Mouse (Mus musculus) erythroid progenitor cell, adult 5-6 weeks (primary cell): ENCODE data around the gene Ndufb4. TPM values are rescaled to one million over a fixed set of nuclear protein-coding genes. Genes with fewer than 3 reads are reported as not detected.

Experiments
- ATAC-seq: replicated peaks from 2 replicates; pipeline ENCODE4 v1.8.0; 2016; ENCODE audit warnings: moderate number of reproducible peaks, mild to moderate bottlenecking, moderate TSS enrichment, inconsistent platforms; ENCODE audit not compliant: poor library complexity, low FRiP score, severe bottlenecking
- total RNA-seq, 2 experiments: library from RNA; stranded (forward) in 1 of 2; stranded (reverse) in 1 of 2; fragments of 150-400 nt in 1 of 2; fragments of 186-747, 209-891 nt in 1 of 2; gene quantifications; 2 replicates each; pipeline versions ENCODE4 v1.2.3 to v1.2.4; 2015 to 2017; ENCODE audit warnings: low replicate concordance in 2 of 2

The Ndufb4 gene
- total RNA-seq, 2 experiments from 2014 or later: 26.3 to 28.9 TPM

DNA sequence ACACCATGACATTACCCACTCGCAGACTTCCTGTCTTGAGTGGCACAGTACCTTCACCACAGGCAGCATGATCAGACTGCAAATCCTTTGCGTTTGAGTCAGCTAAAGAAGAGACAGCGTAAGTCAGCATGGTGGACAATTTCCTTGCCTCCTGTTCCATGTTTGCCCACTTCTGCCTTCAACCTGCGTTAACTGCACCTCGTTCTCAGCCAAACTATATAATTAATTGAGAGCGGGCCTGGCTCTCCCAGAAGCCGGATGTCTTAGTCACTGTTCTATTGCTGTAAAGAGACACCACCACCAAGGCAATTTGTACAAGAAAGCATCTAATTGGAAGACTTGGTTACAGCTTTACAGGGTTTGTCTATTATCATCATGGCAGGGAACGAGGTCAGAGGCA lies 26.6 kb upstream of the Ndufb4 start:
- no peak for ATAC-seq

DNA sequence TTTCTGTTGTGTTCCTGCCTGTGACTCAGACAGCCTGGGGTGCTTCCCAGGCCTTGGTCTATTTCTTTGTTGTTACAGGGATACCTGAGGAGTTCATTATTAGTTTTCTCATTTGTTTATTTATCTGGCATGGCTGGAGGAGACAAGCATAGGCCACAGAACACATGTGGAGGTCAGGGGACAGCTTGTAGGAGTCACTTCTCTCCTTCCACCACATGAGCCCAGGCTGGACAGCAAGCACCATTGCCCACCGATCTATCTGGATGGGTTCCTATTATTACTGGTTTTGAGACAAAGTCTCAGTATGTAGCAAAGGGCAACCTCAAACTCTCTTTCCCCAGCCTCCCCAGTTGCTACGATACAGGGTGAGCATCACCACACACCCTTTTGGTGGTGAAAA lies 26.0 kb upstream of the Ndufb4 start:
- ATAC-seq: no peak

DNA sequence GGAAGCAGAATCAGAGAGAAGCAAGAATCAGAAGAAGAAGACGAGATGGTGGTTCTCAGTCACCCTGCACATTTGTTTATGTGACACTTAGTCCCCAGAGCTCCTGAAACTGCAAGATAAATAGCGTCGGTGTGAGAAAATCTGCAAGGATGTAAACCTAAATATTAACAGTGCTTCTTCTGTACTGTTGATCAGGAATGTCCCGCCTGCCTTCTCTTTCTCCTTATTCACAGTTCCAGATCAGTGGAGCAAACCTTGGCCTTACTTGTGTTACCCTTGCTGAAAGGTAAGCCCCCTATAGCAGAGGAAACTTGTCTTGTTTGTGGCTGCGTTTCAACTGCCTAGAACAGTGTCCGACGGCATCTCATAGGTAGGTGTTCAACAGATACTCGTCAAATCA lies 23.3 kb upstream of the Ndufb4 start:
- no peak for ATAC-seq

DNA sequence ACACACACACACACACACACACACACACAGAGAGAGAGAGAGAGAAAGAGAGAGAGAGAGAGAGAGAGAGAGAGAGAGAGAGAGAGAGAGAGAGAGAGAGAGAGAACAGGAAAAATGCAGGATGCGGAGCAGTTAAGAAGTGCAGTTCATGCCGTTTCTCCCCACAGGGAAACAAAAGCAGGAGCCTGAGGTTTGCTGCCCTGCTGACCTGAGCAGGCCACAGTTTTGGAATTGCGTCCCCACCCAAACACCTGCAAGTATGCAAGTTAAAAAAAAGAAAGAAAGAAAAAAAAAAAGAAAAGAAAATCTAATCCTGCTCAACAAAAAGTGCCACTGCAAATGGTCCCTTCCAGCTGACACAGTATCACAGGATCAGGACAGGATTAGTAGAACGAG lies 22.4 kb upstream of the Ndufb4 start:
- ATAC-seq: no peak

DNA sequence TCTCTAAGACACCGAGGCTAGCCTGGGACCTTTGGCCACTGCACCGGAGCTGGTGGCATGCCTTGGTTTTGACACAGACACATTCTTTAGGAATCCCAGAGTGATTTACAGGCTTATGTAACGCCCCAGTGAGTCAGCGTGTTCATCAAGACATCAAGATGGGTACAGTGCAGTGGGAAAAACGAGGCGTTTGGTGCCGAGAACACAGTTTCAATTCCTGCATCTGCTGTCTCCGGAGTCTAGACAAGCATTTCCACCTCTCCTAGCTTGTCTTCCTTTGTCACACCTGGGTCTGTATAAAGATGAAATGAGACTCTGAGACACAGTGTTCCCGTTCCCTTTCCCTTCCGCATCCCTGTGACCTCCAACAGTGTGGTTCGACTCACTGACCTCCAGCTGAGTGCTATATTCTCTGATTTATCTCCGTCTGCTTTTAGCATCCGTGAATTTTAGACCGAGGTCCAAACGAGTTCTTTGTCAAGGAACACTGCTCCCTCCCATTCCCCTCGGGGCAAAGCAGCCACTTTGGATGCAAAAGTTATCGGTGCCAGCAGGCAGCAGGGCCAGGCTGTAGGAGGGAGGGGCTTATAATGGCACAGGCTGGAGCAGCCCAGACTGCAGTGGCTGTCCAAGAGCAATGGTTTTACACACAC lies 21.9 kb upstream of the Ndufb4 start:
- ATAC-seq: no peak

DNA sequence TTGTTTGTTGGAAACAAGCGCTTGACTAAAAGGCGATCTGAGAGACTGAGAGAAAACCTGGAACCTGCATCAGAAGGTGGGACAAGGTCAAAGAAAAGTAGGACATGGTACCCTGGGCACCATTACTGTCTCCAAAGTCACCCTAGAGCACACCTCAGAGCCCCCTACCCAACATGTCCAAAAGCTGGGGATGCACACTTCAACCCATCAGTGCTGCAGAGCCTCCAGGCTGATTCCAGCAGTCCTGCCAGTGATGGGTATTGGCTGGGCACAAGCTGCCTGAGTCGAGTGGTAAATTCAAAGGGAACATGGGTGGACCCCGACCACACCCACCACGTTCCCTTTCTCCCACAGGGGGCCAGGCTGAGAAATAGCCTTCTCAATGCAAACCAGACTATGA lies 21.1 kb upstream of the Ndufb4 start:
- no peak for ATAC-seq

DNA sequence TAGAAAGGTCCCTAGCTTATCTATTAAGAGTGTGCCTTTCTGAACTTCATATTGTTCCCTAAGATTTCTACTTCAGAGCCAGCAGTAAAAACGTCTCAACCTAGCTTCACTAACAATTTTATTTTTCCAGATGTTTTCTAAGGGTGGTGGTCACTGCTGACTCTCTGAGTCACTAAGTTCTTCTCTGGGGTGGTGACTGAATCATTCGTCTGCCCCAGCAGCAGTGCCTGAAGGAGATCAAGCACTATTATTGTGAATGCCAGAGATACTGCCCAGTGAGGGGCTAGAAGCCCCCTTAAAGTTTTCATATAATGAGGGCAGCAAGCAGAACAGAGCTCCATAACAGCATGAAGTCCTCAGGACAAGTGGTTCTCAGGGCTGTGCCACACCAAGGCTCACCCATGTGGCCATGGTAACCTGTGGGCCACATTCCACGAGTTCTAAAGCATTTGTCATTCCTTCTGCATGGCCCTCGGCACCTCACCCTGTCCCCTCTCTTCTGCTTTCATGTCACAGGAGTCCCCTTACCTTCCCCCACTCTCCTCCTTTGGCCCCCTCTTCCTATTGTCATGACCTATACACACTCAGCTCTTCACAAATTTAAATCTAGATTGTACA lies 16.5 kb upstream of the Ndufb4 start:
- no peak for ATAC-seq

DNA sequence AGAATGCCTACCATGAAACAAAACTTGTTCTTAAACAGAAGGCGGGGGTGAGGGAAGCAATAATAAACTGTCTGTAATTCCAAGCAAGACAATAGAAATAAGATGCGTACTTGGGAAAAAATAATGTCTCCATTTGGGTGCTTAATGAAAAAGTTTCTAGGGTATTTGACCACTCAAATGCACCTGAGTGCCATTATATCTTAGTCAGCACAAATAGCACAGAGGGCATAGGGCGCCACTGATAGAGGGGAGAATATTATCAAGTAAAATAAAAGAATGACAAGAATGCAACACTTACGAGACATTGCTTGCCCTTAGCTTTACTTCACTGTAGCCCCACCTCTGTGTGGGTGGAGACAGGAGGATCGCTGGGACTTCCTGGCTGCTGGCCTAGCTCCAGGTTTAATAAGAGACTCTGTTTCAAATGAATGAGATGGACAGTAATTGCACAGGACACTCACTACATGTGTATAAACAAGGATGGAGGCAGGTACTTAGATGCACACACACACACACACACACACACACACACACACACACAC lies 11.2 kb upstream of the Ndufb4 start:
- ATAC-seq: no peak

DNA sequence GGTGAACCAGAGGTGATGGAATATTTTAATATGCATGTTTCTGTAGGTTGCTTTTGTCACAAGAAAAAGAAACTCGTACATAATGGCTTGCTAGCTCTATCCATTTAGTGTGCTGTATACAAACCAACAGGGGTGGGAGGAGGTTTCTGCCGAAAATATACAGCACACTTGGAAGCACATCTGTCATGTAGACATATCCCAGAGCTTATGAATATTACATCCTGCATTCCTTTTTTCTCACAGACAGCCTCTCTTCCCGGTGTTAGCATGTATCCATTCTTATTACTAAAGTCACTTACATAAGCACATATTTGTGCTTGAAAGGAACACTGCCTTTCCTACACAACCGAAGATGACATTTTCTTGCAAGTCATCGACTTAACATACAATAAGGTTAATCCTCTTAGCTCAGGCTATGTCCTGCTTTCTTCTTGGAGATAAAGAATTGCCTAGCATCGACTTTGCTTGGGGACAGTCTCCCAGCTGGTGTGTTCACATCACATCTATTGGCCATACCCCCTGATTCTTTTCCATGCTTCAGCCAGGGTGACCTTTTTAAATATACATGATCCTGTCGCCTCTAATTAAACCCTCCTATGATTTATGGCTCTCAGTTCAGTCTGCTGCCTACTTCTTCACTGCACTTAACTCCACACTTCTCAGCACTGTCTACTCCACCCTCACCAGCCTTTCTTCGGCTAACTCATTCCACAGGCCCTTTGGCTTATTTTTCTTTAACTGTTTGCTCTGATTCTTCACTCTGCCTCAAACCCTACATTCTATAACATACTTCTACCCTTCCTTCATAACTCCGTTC lies 9.6 kb upstream of the Ndufb4 start:
- ATAC-seq: no peak

DNA sequence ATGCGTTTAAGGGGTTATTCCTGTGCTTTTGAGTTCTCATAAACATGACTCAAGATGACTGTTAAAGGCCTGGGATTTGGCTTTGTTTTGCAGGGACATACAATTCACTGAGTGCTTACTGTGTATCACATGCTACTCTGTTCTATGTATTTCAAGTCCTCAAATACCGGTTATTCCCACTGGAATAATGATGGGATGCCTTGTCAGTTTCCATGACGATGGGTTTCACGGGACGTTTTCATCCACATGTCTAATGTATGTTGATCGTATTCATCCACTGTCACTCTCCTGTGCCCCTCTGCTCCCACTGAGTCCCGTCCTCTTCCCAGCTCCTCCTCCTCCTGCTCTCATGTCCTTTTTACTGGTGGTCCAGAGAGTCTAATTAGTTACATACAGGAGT lies 2.5 kb upstream of the Ndufb4 start:
- ATAC-seq: no peak

DNA sequence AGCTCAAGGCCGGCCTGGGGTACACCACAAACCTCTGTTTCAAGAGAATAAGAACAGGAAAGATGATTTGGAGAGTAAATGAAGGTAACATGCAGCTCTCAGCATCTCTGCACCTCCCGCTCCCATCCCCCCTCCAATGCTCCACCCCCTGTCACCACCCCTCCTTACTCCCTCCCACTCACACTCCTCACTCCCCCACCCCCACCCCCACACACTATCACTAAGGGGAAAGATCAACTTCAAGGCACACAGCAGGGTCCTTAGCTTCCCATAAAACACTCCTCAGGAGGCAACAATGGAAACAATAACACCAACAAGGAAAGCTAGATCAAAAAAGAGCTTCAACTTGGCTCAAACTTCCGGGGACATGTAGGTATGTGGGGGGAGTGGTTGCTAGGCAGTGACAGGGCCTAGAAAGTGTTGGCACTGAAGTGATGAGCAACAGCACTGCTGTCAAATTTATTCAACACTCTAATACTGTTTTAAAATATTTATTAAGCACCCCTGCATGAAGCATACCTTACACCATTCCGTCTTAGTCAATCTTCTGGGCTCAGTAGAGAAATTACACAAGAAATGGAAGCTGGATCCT lies 1.6 kb upstream of the Ndufb4 start:
- ATAC-seq: no peak

DNA sequence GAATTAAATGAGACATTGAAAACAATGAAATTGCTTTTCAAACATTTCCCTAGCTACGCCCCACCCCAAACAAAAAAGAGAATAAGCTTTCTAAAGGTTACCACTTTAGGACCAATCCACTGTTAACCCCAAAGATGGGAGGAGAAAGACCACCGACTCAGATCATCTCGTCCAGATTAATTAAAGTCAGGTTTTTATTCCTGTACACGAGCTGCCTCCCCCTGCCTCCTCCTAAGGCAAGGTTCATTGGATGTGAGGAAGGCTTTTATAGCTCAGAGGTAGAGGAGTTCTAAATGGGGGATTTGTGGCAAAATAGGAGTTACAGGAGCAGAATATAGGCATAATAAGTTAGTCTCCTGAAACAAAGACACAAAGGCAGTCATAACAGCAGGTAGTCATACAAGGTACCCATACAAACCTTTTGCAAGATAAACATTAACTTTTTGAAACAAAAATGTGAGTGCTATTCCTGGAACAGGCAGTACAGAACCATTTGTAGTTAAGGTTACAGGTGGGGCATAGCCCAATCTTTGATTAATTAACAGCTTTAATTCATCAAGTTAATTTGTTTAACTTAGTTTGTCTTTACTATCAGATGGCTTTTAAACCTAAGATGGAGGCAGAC lies 690 bp upstream of the Ndufb4 start:
- no peak for ATAC-seq

DNA sequence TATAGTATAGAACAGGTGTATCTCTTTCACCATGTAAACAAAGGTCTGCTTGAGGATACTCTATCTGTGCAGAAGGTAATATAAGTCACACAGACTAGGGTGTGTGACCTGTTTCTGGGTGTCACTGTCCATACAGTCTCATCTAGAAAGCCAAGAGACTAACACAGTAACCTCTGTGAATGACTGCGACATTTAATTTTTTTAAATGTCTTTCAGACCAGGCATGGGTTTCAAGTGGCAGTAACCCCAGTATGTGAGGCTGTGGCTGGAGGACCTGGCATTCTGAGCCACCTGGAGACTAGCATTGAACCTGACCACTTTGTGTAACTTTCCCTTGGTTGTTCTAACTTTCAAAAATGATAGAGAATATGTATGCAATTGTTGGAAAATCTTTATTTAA lies 1.2 kb downstream of the Ndufb4 start:
- ATAC-seq: no peak

DNA sequence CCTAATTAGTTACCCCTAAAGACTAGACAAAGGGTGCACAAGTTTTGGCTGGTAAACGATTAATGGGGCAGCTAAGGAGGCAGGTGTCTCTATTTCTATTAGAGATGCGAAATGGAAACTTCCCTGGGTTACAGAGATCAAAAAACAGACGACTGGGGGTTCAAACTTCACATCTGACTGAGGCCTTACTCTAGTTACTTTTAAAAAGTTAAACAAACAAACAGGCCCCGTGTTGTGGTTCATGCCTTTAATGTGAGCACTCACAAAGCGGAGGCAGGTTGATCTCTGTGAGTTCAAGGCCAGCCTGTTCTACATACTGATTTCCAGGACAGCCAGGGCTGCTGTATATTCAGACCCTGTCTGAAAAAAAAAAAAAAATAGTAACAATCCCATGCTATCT lies 1.6 kb downstream of the Ndufb4 start:
- no peak for ATAC-seq

DNA sequence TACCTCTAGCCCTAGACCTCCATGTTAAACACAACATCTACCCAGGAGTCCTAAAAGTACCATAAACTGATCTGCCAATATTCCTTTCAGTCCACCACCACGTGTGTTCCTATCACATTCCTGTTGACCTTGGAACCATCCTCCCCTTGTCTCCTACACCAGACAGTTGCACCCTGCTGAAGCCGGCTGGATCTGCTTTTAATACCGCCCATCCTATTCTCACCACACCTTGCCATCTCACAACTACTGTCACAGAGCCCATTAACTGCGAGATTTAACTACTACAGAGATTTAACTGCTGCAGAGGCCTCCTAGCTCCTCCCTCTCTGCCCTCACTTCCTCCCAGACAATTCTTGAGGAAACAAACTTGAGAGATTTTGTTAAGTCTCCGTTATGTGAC lies 2.8 kb downstream of the Ndufb4 start:
- no peak for ATAC-seq

DNA sequence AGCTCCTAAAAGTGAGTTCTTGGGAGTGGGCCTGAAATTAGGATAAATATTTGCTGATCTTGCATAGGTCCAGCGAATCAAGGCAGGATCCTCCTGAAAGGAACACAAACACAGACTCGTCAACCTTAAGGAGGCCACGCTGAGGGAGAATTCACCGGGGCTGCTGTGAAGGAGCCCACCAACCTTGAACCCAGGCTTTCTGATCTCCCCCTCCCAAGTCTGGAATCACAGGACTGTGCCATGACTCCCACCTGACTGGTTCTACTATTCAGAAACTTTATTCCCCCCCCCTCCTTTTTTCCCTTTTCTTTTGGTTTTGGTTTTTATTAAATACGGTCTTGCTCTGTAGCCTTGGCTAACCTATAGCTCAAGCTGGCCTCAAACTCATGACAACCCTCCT lies 5.2 kb downstream of the Ndufb4 start:
- no peak for ATAC-seq

DNA sequence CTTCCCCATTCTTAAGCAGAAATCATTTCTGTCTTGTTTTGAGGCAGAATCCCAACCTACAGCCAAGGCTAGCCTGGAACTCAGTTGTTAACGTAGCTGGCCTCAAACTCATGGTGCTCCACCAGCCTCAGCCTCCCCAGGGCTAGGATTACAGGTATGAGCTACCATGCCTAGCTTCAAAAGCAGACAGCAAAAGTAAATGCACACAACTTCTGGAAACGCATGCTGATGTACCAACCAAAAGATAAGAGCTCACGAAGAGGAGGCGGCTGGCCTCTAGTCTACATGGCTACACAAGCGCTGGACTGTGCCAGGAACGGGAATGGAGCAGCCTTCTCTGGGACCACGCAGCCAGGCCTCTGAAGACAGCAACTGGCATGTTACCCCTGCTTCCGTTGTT lies 6.3 kb downstream of the Ndufb4 start:
- ATAC-seq: no peak

DNA sequence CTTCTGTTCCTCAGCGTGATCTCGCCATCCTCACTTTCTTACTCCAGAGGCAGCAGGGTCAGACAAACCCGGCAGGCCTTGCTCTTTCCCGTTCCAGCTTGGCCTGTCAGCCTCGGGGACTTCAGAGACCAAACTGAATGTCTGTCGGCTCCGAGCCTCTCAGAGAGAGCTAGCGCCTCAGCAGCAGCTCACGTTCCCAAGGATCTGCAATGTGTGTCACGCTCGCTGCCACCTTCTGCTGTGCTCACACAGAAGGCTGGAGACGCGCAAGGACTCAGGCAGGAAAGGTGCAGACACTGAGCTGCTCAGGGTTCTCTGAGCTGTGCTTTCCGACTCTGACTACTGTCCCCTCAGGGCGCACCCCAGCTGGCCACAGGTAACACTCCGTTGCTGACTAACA lies 7.2 kb downstream of the Ndufb4 start:
- ATAC-seq: no peak

DNA sequence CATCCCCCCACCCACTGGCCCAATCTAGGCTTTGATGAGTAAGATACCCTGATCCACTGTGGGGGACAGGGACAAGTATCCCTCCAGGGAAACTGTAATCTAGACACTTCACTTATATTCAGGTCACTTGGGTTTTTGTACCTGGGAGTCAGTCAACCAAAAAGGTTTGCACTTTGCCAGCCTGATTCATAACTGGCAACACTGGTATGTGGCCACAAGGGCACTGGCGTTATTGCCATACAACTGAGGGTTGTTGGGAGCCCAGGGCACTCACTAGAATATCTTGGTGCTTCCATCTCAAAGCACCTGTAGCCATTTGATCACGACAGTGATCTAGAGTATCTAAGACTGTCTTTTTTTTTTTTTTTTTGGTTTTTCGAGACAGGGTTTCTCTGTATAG lies 8.5 kb downstream of the Ndufb4 start:
- no peak for ATAC-seq

DNA sequence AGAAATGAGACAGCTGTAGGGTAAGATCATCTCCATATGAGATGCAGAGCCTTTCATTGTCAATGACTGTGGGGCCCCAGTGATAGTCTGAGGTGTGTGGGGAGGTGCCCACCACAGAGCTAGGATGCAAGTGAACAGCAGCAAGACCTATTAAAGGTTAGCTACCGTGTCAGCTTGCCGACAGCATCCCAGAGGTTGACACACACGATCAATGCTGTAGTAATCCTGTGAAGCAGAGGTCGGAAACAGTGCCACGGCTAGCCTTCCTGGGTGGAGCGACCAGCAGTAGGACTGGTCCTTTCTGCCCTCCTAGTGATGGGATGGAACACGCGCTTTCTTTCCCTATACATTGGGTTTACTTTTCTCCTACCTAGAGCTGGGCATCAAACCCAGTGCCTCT lies 9.0 kb downstream of the Ndufb4 start:
- ATAC-seq: no peak
